Mouse (Mus musculus) kidney, postnatal 4 days (tissue): ENCODE results near the gene Foxn4.

Source experiments
- DNase-seq, 2 experiments: peaks; one replicate each; pipeline ENCODE4 v3.0.0; 2021; ENCODE audit warnings: mixed read lengths in 2 of 2

The Foxn4 gene

GRCm38 (mm10) chr5:114279382-114280143 lies 6.0 kb upstream of the Foxn4 start:
- DNase-seq: no peak

GRCm38 (mm10) chr5:114275991-114276390 lies 2.4 kb upstream of the Foxn4 start:
- DNase-seq: no peak

GRCm38 (mm10) chr5:114275339-114275738 lies 1.7 kb upstream of the Foxn4 start:
- DNase-seq: no peak

GRCm38 (mm10) chr5:114269984-114270383 lies 3.6 kb downstream of the Foxn4 start:
- DNase-seq: peak in 1 of 2 experiments; percentile 22

GRCm38 (mm10) chr5:114269499-114269898 lies 4.1 kb downstream of the Foxn4 start:
- no peak for DNase-seq

- peak in 1 of 2 experiments; percentile 18 for DNase-seq
Measured at GRCm38 (mm10) chr5:114268646-114269045, 5.0 kb downstream of the Foxn4 start.

- DNase-seq: no peak
Measured at GRCm38 (mm10) chr5:114264791-114265190, 8.8 kb downstream of the Foxn4 start.

GRCm38 (mm10) chr5:114264030-114264459 lies 9.6 kb downstream of the Foxn4 start:
- no peak for DNase-seq

- no peak for DNase-seq
Measured at GRCm38 (mm10) chr5:114261494-114261893, 12.1 kb downstream of the Foxn4 start.

- no peak for DNase-seq
Measured at GRCm38 (mm10) chr5:114259495-114259894, 14.1 kb downstream of the Foxn4 start.

GRCm38 (mm10) chr5:114248174-114248589 lies 25.4 kb downstream of the Foxn4 start:
- DNase-seq: peak; percentile 87 to 90

GRCm38 (mm10) chr5:114246465-114246864 lies 27.1 kb downstream of the Foxn4 start:
- DNase-seq: no peak

GRCm38 (mm10) chr5:114239737-114240136 lies 33.9 kb downstream of the Foxn4 start:
- no peak for DNase-seq

- DNase-seq: peak; percentile 45 to 56
Measured at GRCm38 (mm10) chr5:114238924-114239323, 34.7 kb downstream of the Foxn4 start.

GRCm38 (mm10) chr5:114228901-114229300 lies 44.7 kb downstream of the Foxn4 start:
- no peak for DNase-seq

- no peak for DNase-seq
Measured at GRCm38 (mm10) chr5:114226051-114226450, 47.6 kb downstream of the Foxn4 start.

- no peak for DNase-seq
Measured at GRCm38 (mm10) chr5:114218771-114219170, 54.8 kb downstream of the Foxn4 start.

GRCm38 (mm10) chr5:114213183-114213582 lies 60.4 kb downstream of the Foxn4 start:
- peak in 1 of 2 experiments; percentile 24 for DNase-seq

- no peak for DNase-seq
Measured at GRCm38 (mm10) chr5:114206158-114206557, 67.4 kb downstream of the Foxn4 start.
